Mouse (Mus musculus): ENCODE measurements at regions not wholly inside any gene's neighbourhood (a gene's known extent, or its start where the extent isn't known, plus 50 kb on each side); places are given as distances from the start of the nearest gene placed in this dataset.

GRCm38 (mm10) chr8:18007567-18007966, 970.5 kb downstream of the Defb40 start:
- H3K27me3 ChIP-seq (replicated peaks; ENCODE audit: insufficient read depth, low read length): no peaks in the 10 kb centered on the region
- no peaks in the 10 kb centered on the region for H3K9me3 ChIP-seq (ENCODE audit: low read length)
- no peak for TF ChIP-seq EP300 (IDR thresholded peaks at IDR 0.05)
- TF ChIP-seq CTCF (IDR thresholded peaks at IDR 0.05): no peak
- ATAC-seq (no peak), DNase-seq (ENCODE audit: low spot score) (no peak)
- no peaks in the 10 kb centered on the region for H3K4me1 ChIP-seq (ENCODE audit: insufficient read depth, low read depth, low read length)
- H3K4me3 ChIP-seq (ENCODE audit: low read depth, low read length): no peak overlapping the region
- WGBS: 75% methylated on average over 4 of the region's 4 CpGs
- no peak overlapping the region for H3K9ac ChIP-seq (replicated peaks; ENCODE audit: low read depth)
- no peaks in the 10 kb centered on the region for H3K36me3 ChIP-seq (ENCODE audit: insufficient read depth, low read length)
- no peak overlapping the region for H3K4me2 ChIP-seq (replicated peaks; ENCODE audit: low read depth, low read length)
- H3K27ac ChIP-seq (ENCODE audit: low read length): no peak overlapping the region

GRCm38 (mm10) chr8:18005660-18006059, 972.4 kb downstream of the Defb40 start:
- no peak for ATAC-seq

GRCm38 (mm10) chr8:18000750-18001149, 977.3 kb downstream of the Defb40 start:
- Histone ChIP-seq H3K9me3 (ENCODE audit: low read length) (no peaks in the 10 kb centered on the region), H3K4me1 (ENCODE audit: insufficient read depth, low read depth, low read length) (no peaks in the 10 kb centered on the region), H3K4me2 (replicated peaks; ENCODE audit: low read depth, low read length) (no peak overlapping the region), H3K9ac (replicated peaks; ENCODE audit: low read depth) (no peak overlapping the region), H3K4me3 (ENCODE audit: low read depth, low read length) (no peak overlapping the region), H3K36me3 (ENCODE audit: insufficient read depth, low read length) (no peaks in the 10 kb centered on the region), H3K27ac (ENCODE audit: low read length) (no peak overlapping the region), H3K27me3 (replicated peaks; ENCODE audit: insufficient read depth, low read length) (no peaks in the 10 kb centered on the region)
- TF ChIP-seq CTCF (IDR thresholded peaks at IDR 0.05) (no peak), EP300 (IDR thresholded peaks at IDR 0.05) (no peak)
- ATAC-seq (no peak), DNase-seq (ENCODE audit: low spot score) (no peak)
- 79% methylated on average over 5 of the region's 5 CpGs for WGBS

More at GRCm38 (mm10) chr8:18005660-18006059, 972.4 kb downstream of the Defb40 start:
- Histone ChIP-seq H3K27me3 (replicated peaks; ENCODE audit: insufficient read depth, low read length) (no peaks in the 10 kb centered on the region), H3K4me2 (replicated peaks; ENCODE audit: low read depth, low read length) (no peak overlapping the region), H3K4me1 (ENCODE audit: insufficient read depth, low read depth, low read length) (no peaks in the 10 kb centered on the region), H3K9me3 (ENCODE audit: low read length) (no peaks in the 10 kb centered on the region), H3K4me3 (ENCODE audit: low read depth, low read length) (no peak overlapping the region), H3K36me3 (ENCODE audit: insufficient read depth, low read length) (no peaks in the 10 kb centered on the region), H3K9ac (replicated peaks; ENCODE audit: low read depth) (no peak overlapping the region), H3K27ac (ENCODE audit: low read length) (no peak overlapping the region)
- no peak for TF ChIP-seq CTCF (IDR thresholded peaks at IDR 0.05)
- no peak for TF ChIP-seq EP300 (IDR thresholded peaks at IDR 0.05)
- WGBS: 87% methylated on average over 2 of the region's 2 CpGs
- DNase-seq (ENCODE audit: low spot score): no peak

- WGBS: 65% methylated on average over 1 of the region's 1 CpGs
- H3K4me1 ChIP-seq (ENCODE audit: insufficient read depth, low read depth, low read length): no peaks in the 10 kb centered on the region
- no peaks in the 10 kb centered on the region for H3K36me3 ChIP-seq (ENCODE audit: insufficient read depth, low read length)
- H3K27ac ChIP-seq (ENCODE audit: low read length): no peak overlapping the region
- no peaks in the 10 kb centered on the region for H3K9me3 ChIP-seq (ENCODE audit: low read length)
- no peaks in the 10 kb centered on the region for H3K27me3 ChIP-seq (replicated peaks; ENCODE audit: insufficient read depth, low read length)
- H3K4me3 ChIP-seq (ENCODE audit: low read depth, low read length): no peak overlapping the region
- ATAC-seq (no peak), DNase-seq (ENCODE audit: low spot score) (no peak)
- H3K9ac ChIP-seq (replicated peaks; ENCODE audit: low read depth): no peak overlapping the region
- TF ChIP-seq CTCF (IDR thresholded peaks at IDR 0.05) (no peak), EP300 (IDR thresholded peaks at IDR 0.05) (no peak)
- no peak overlapping the region for H3K4me2 ChIP-seq (replicated peaks; ENCODE audit: low read depth, low read length)
Observed at GRCm38 (mm10) chr8:17984779-17985178, 993.3 kb downstream of the Defb40 start.

- DNase-seq (ENCODE audit: low spot score) (no peak), ATAC-seq (no peak)
- H3K36me3 ChIP-seq (ENCODE audit: insufficient read depth, low read length): no peaks in the 10 kb centered on the region
Observed at GRCm38 (mm10) chr8:17948848-17949247, 1029.2 kb downstream of the Defb40 start.

GRCm38 (mm10) chr8:17948053-17948834, 1029.8 kb downstream of the Defb40 start:
- no peak overlapping the region for H3K4me3 ChIP-seq (ENCODE audit: low read depth, low read length)
- no peaks in the 10 kb centered on the region for H3K27me3 ChIP-seq (replicated peaks; ENCODE audit: insufficient read depth, low read length)
- WGBS: 83% methylated on average over 22 of the region's 22 CpGs

More at GRCm38 (mm10) chr8:17948848-17949247, 1029.2 kb downstream of the Defb40 start:
- 59% methylated on average over 1 of the region's 1 CpGs for WGBS
- H3K9me3 ChIP-seq (ENCODE audit: low read length): no peaks in the 10 kb centered on the region
- H3K27me3 ChIP-seq (replicated peaks; ENCODE audit: insufficient read depth, low read length): no peaks in the 10 kb centered on the region
- no peak overlapping the region for H3K4me3 ChIP-seq (ENCODE audit: low read depth, low read length)
- TF ChIP-seq EP300 (IDR thresholded peaks at IDR 0.05) (no peak), CTCF (IDR thresholded peaks at IDR 0.05) (no peak)
- H3K9ac ChIP-seq (replicated peaks; ENCODE audit: low read depth): no peak overlapping the region
- H3K4me2 ChIP-seq (replicated peaks; ENCODE audit: low read depth, low read length): no peak overlapping the region
- no peaks in the 10 kb centered on the region for H3K4me1 ChIP-seq (ENCODE audit: insufficient read depth, low read depth, low read length)
- no peak overlapping the region for H3K27ac ChIP-seq (ENCODE audit: low read length)

More at GRCm38 (mm10) chr8:17948053-17948834, 1029.8 kb downstream of the Defb40 start:
- Histone ChIP-seq H3K4me1 (ENCODE audit: insufficient read depth, low read depth, low read length) (no peaks in the 10 kb centered on the region), H3K27ac (ENCODE audit: low read length) (no peak overlapping the region), H3K36me3 (ENCODE audit: insufficient read depth, low read length) (no peaks in the 10 kb centered on the region), H3K9me3 (ENCODE audit: low read length) (no peaks in the 10 kb centered on the region), H3K9ac (replicated peaks; ENCODE audit: low read depth) (no peak overlapping the region), H3K4me2 (replicated peaks; ENCODE audit: low read depth, low read length) (no peak overlapping the region)
- no peak for DNase-seq (ENCODE audit: low spot score)
- TF ChIP-seq CTCF (IDR thresholded peaks at IDR 0.05): no peak
- ATAC-seq: no peak
